18 mouse cellular contexts compared by ENCODE assay signal in genomic region chr2:120414113-120414512, GRCm38 (mm10). TPM values are rescaled to one million over a fixed set of nuclear protein-coding genes. Genes with fewer than 3 reads are reported as not detected.
DNase-seq lines count a peak whose midpoint lies in the region; ATAC-seq and TF ChIP-seq lines count a peak whose summit lies in the region.
"Had no signal": no experiment of that assay in that cellular context is flagged by ENCODE, and none has a peak within 500 bp of the region (broad histone marks: within the 10 kb centered on the region; RNA-seq: fewer than 3 reads in every experiment).

No protein-coding gene starts in this region.

- no peak for TF ChIP-seq CTCF in cerebellum, adult 2 months (IDR thresholded peaks at IDR 0.05; ENCODE audit: borderline replicate concordance, insufficient read depth, low read depth, low read length)
- TF ChIP-seq CTCF in forebrain, postnatal 0 days (IDR thresholded peaks at IDR 0.05; ENCODE audit: low read depth) = no peak
- TF ChIP-seq CTCF in heart, adult 2 months (IDR thresholded peaks at IDR 0.05) = no peak
- TF ChIP-seq CTCF in left cerebral cortex, adult 2 months (IDR thresholded peaks at IDR 0.05) = no peak

- no peak overlapping the region for H3K4me3 ChIP-seq in cerebellum, adult 2 months (replicated peaks; ENCODE audit: insufficient read depth, low read depth, low read length)
- H3K4me3 ChIP-seq in forebrain, embryonic 15.5 days = no peak overlapping the region
- H3K4me3 ChIP-seq in forebrain, postnatal 0 days (ENCODE audit: low read depth, low read length) = no peak overlapping the region
- H3K4me3 ChIP-seq in heart, adult 2 months = no peak overlapping the region
- no peak overlapping the region for H3K4me3 ChIP-seq in left cerebral cortex, adult 2 months
- H3K4me3 ChIP-seq: heart, embryonic 12.5 days; hindbrain, embryonic 10.5 days; intestine, embryonic 15.5 days had no signal

- no peak overlapping the region for H3K9ac ChIP-seq in forebrain, embryonic 15.5 days (replicated peaks)
- no peak overlapping the region for H3K9ac ChIP-seq in forebrain, postnatal 0 days
- no peak overlapping the region for H3K9ac ChIP-seq in heart, adult 2 months (ENCODE audit: low read depth, low read length)
- H3K9ac ChIP-seq: heart, embryonic 12.5 days; hindbrain, embryonic 14.5 days; intestine, embryonic 15.5 days had no signal

- no peaks in the 10 kb centered on the region for H3K79me2 ChIP-seq in heart, adult 2 months (replicated peaks; ENCODE audit: control insufficient read depth, insufficient read depth, low read length)

- intact Hi-C loops in heart, adult 2 months (cut with DNase I) = no loop called here
- intact Hi-C loops in left cerebral cortex, adult 2 months (cut with DNase I) = no loop called here

- DNase-seq in cerebellum, adult 2 months = no peak
- DNase-seq in cerebellum, postnatal 4 days (ENCODE audit: low spot score in 2 of 2) = no peak
- DNase-seq in forebrain, postnatal 0 days = no peak
- peak; percentile 18 for DNase-seq in heart, adult 11 months
- DNase-seq in heart, adult 2 months = no peak
- DNase-seq in left cerebral cortex, adult 2 months (ENCODE audit: extremely low spot score in 1 of 2, low spot score in 2 of 2) = no peak
- DNase-seq in left cerebral cortex, adult 11 months (ENCODE audit: low spot score) = no peak
- DNase-seq: adrenal gland, adult 8-10 months; adrenal gland, postnatal 36 days; B cell, adult 2 months; kidney, adult 18-20 months had no signal

- no peaks in the 10 kb centered on the region for H3K9me3 ChIP-seq in forebrain, embryonic 15.5 days
- H3K9me3 ChIP-seq in forebrain, postnatal 0 days (ENCODE audit: low read length) = no peaks in the 10 kb centered on the region
- H3K9me3 ChIP-seq: G1E; heart, embryonic 12.5 days; intestine, embryonic 15.5 days had no signal

- no peaks in the 10 kb centered on the region for H3K36me3 ChIP-seq in forebrain, embryonic 15.5 days
- H3K36me3 ChIP-seq in forebrain, postnatal 0 days (ENCODE audit: insufficient read depth) = no peaks in the 10 kb centered on the region
- H3K36me3 ChIP-seq in heart, adult 2 months (ENCODE audit: control insufficient read depth, insufficient read depth, low read length) = no peaks in the 10 kb centered on the region
- H3K36me3 ChIP-seq: hindbrain, embryonic 10.5 days; intestine, embryonic 15.5 days had no signal

- no peaks in the 10 kb centered on the region for H3K27me3 ChIP-seq in cerebellum, adult 2 months (ENCODE audit: control insufficient read depth, insufficient read depth, low read length)
- no peaks in the 10 kb centered on the region for H3K27me3 ChIP-seq in forebrain, embryonic 15.5 days
- H3K27me3 ChIP-seq in forebrain, postnatal 0 days (ENCODE audit: insufficient read depth, low read length) = no peaks in the 10 kb centered on the region
- H3K27me3 ChIP-seq in heart, adult 2 months (ENCODE audit: control insufficient read depth, insufficient read depth, low read length) = no peaks in the 10 kb centered on the region
- H3K27me3 ChIP-seq: heart, embryonic 12.5 days; intestine, embryonic 15.5 days had no signal

- TF ChIP-seq EP300 in heart, adult 2 months (IDR thresholded peaks at IDR 0.05; ENCODE audit: insufficient read depth, low read depth, low read length) = no peak

- no peak overlapping the region for H3K4me2 ChIP-seq in forebrain, embryonic 15.5 days (replicated peaks)
- H3K4me2 ChIP-seq in forebrain, postnatal 0 days (ENCODE audit: low read depth) = no peak overlapping the region
- H3K4me2 ChIP-seq: heart, embryonic 12.5 days; hindbrain, embryonic 14.5 days; intestine, embryonic 15.5 days had no signal

- H3K4me1 ChIP-seq in cerebellum, adult 2 months (ENCODE audit: control insufficient read depth, insufficient read depth, low read length) = peaks cover 9% of the 10 kb centered on the region; the same call in 1 of the 2 replicates
- H3K4me1 ChIP-seq in forebrain, embryonic 15.5 days = 0 out of 2 replicates have a peak, but pooled peaks cover 12% of the 10 kb centered on the region
- H3K4me1 ChIP-seq in forebrain, postnatal 0 days (ENCODE audit: insufficient read depth) = no peaks in the 10 kb centered on the region
- no peaks in the 10 kb centered on the region for H3K4me1 ChIP-seq in heart, adult 2 months (ENCODE audit: control insufficient read depth, insufficient read depth, low read length)
- H3K4me1 ChIP-seq: heart, embryonic 12.5 days; hindbrain, embryonic 10.5 days; intestine, embryonic 15.5 days had no signal

- no peak for ATAC-seq in forebrain, embryonic 15.5 days (replicated peaks)
- no peak for ATAC-seq in forebrain, postnatal 0 days
- ATAC-seq: CD4-positive, CD25-positive, alpha-beta regulatory T cell, adult 4 months; intestine, embryonic 15.5 days had no signal

- TF ChIP-seq POLR2A in cerebellum, adult 2 months (IDR thresholded peaks at IDR 0.05; ENCODE audit: borderline replicate concordance, insufficient read depth, low read length) = no peak
- no peak for TF ChIP-seq POLR2A in heart, adult 2 months (IDR thresholded peaks at IDR 0.05; ENCODE audit: insufficient read depth, low read depth, low read length)

- H3K27ac ChIP-seq in cerebellum, adult 2 months (ENCODE audit: insufficient read depth, low read length) = peak overlapping the region; percentile 38; the same call in 1 of the 2 replicates
- H3K27ac ChIP-seq in forebrain, embryonic 15.5 days (replicated peaks) = peak overlapping the region; percentile 77
- H3K27ac ChIP-seq in forebrain, postnatal 0 days (ENCODE audit: low read depth, low read length) = no peak overlapping the region
- H3K27ac ChIP-seq in heart, adult 2 months = no peak overlapping the region
- H3K27ac ChIP-seq in left cerebral cortex, adult 2 months = peak overlapping the region; percentile 69
- H3K27ac ChIP-seq: hindbrain, embryonic 10.5 days; hindbrain, embryonic 14.5 days; intestine, embryonic 15.5 days had no signal

RNA-seq across cellular contexts. Expression of gene Tmem87a, which starts 10.2 kb away (rescaled TPM):
- polyA plus RNA-seq in cerebellum, adult 2 months (2012; rRNA removed) = 22.7 and 24.4 TPM in 2 replicates
- polyA plus RNA-seq in forebrain, embryonic 15.5 days (2015; fragmentation: Nextera tagmentation; extraction: Ambion mirVana) = 6.7 and 7.3 TPM in 2 replicates
- 35.5 and 44.5 TPM in 2 replicates for total RNA-seq in forebrain, postnatal 0 days (2014; rRNA removed)
- polyA plus RNA-seq in forebrain, postnatal 0 days (2015; fragmentation: Nextera tagmentation; extraction: Ambion mirVana) = 5.4 and 6.5 TPM in 2 replicates
- total RNA-seq in heart, adult 2 months (2021) = 10 to 100 TPM; 15.4 to 17.6 TPM
- polyA plus RNA-seq in heart, adult 2 months (2012; rRNA removed) = 7.6 and 12.2 TPM in 2 replicates
- total RNA-seq in left cerebral cortex, adult 2 months (2021) = 10 to 100 TPM; 40.9 to 42.2 TPM

RNA-seq across cellular contexts. Expression of gene Ganc, which starts 10.4 kb away (rescaled TPM):
- 12.8 and 13.6 TPM in 2 replicates for polyA plus RNA-seq in cerebellum, adult 2 months (2012; rRNA removed)
- 7.8 and 10.2 TPM in 2 replicates for polyA plus RNA-seq in forebrain, embryonic 15.5 days (2015; fragmentation: Nextera tagmentation; extraction: Ambion mirVana)
- 5.8 and 7.7 TPM in 2 replicates for total RNA-seq in forebrain, postnatal 0 days (2014; rRNA removed)
- 5.2 and 6.9 TPM in 2 replicates for polyA plus RNA-seq in forebrain, postnatal 0 days (2015; fragmentation: Nextera tagmentation; extraction: Ambion mirVana)
- 10 to 100 TPM; 22.0 to 24.5 TPM for total RNA-seq in heart, adult 2 months (2021)
- polyA plus RNA-seq in heart, adult 2 months (2012; rRNA removed) = 14.3 and 20.3 TPM in 2 replicates
- 10 to 100 TPM; 11.6 to 13.9 TPM for total RNA-seq in left cerebral cortex, adult 2 months (2021)

RNA-seq across cellular contexts. Expression of gene Capn3, which starts 41.7 kb away (rescaled TPM):
- polyA plus RNA-seq in cerebellum, adult 2 months (2012; rRNA removed) = 1.4 and 1.7 TPM in 2 replicates
- polyA plus RNA-seq in forebrain, embryonic 15.5 days (2015; fragmentation: Nextera tagmentation; extraction: Ambion mirVana) = 1.1 and 1.4 TPM in 2 replicates
- total RNA-seq in forebrain, postnatal 0 days (2014; rRNA removed) = 0.62 and 1.8 TPM in 2 replicates
- 0.82 and 1.7 TPM in 2 replicates for polyA plus RNA-seq in forebrain, postnatal 0 days (2015; fragmentation: Nextera tagmentation; extraction: Ambion mirVana)
- 1 to 10 TPM; 1.5 to 1.9 TPM for total RNA-seq in heart, adult 2 months (2021)
- polyA plus RNA-seq in heart, adult 2 months (2012; rRNA removed) = 2.6 and 3.0 TPM in 2 replicates
- total RNA-seq in left cerebral cortex, adult 2 months (2021) = 1 to 10 TPM; 5.6 TPM
- polyA plus RNA-seq: G1E had no signal

Comparison
In these comparisons a context has a peak if more than half of its experiments do, and no peak if none do; other contexts are left out.
1. H3K27ac ChIP-seq: peak in cerebellum, adult 2 months (single experiment), forebrain, embryonic 15.5 days (single experiment) and left cerebral cortex, adult 2 months (single experiment); none in forebrain, postnatal 0 days (single experiment) and heart, adult 2 months (single experiment).